Mouse (Mus musculus) CH12.LX (cell line): ENCODE data around the gene Pex14. TPM values are rescaled to one million over a fixed set of nuclear protein-coding genes. Genes with fewer than 3 reads are reported as not detected.

ENCODE experiments used
- DNase-seq: peaks from one replicate; pipeline ENCODE4 v3.0.0-alpha.2; 2013; ENCODE audit errors: extremely low read depth
- H3K27ac ChIP-seq: 2 replicates; pipeline ENCODE4 v1.5.1; 2012; ENCODE audit warnings: low read depth, mild to moderate bottlenecking, control low read depth, moderate library complexity; ENCODE audit not compliant: insufficient read depth
- H3K27me3 ChIP-seq: replicated peaks from 2 replicates; pipeline ENCODE3; 2012; ENCODE audit warnings: inconsistent platforms
- H3K36me3 ChIP-seq, 2 experiments: replicated peaks in 1 of 2; 2 replicates each; pipeline versions ENCODE3 to v1.6.1; 2012; ENCODE audit warnings: inconsistent platforms in 1 of 2, low read length in 1 of 2, mild to moderate bottlenecking in 1 of 2, mixed read lengths in 1 of 2, moderate library complexity in 1 of 2; ENCODE audit not compliant: control insufficient read depth in 1 of 2, insufficient read depth in 1 of 2
- H3K4me1 ChIP-seq, 2 experiments: 2 replicates each; pipeline ENCODE4 v1.6.1; 2012; ENCODE audit warnings: inconsistent platforms in 1 of 2, moderate library complexity in 1 of 2; ENCODE audit not compliant: insufficient read depth in 2 of 2, control insufficient read depth in 1 of 2
- H3K4me2 ChIP-seq: 2 replicates; pipeline ENCODE4 v1.6.1; 2012; ENCODE audit warnings: low read depth, mild to moderate bottlenecking, control low read depth; ENCODE audit not compliant: poor library complexity, insufficient read depth, severe bottlenecking
- H3K4me3 ChIP-seq, 3 experiments: fragments of 150-350 bp in 1 of 3; sonication (generic) in 1 of 3; replicated peaks in 1 of 3; 2 replicates each; pipeline versions ENCODE3 to v1.5.1; 2011 to 2012; ENCODE audit warnings: low read depth in 2 of 3, low read length in 2 of 3, mild to moderate bottlenecking in 2 of 3, moderate library complexity in 2 of 3, control low read depth in 1 of 3, improper control_type of control experiment in 1 of 3, inconsistent platforms in 1 of 3, mixed read lengths in 1 of 3; ENCODE audit not compliant: poor library complexity in 1 of 3
- H3K79me2 ChIP-seq: replicated peaks from 2 replicates; pipeline ENCODE4 v1.6.1; 2012; ENCODE audit warnings: mild to moderate bottlenecking, moderate library complexity; ENCODE audit not compliant: control insufficient read depth, poor library complexity, insufficient read depth, severe bottlenecking; ENCODE audit errors: extremely low read depth
- H3K9ac ChIP-seq: 2 replicates; pipeline ENCODE4 v1.6.1; 2012; ENCODE audit warnings: low read depth, mild to moderate bottlenecking, control low read depth, moderate library complexity; ENCODE audit not compliant: insufficient read depth
- H3K9me3 ChIP-seq: replicated peaks from 2 replicates; pipeline ENCODE3; 2012; ENCODE audit warnings: low read length, inconsistent platforms, mixed read lengths
- CHD2 ChIP-seq: IDR thresholded peaks from 2 replicates; pipeline ENCODE4 v1.6.1; 2011; ENCODE audit warnings: low read length, improper control_type of control experiment
- ELF1 ChIP-seq: IDR thresholded peaks from 2 replicates; pipeline ENCODE4 v1.6.1; 2014; ENCODE audit warnings: low read depth, mild to moderate bottlenecking, inconsistent platforms, low read length, improper control_type of control experiment
- KAT2A ChIP-seq: IDR thresholded peaks from 2 replicates; pipeline ENCODE4 v1.6.1; 2012; ENCODE audit warnings: low read length, improper control_type of control experiment, inconsistent platforms; ENCODE audit not compliant: insufficient replicate concordance
- MAX ChIP-seq: IDR thresholded peaks from 2 replicates; pipeline ENCODE4 v1.6.1; 2011; ENCODE audit warnings: low read length, improper control_type of control experiment
- MAZ ChIP-seq: IDR thresholded peaks from 2 replicates; pipeline ENCODE4 v1.6.1; 2012; ENCODE audit warnings: low read depth, mild to moderate bottlenecking, inconsistent platforms, low read length, improper control_type of control experiment, moderate library complexity
- MEF2A ChIP-seq: IDR thresholded peaks from 2 replicates; pipeline ENCODE4 v1.6.1; 2014; ENCODE audit warnings: low read depth, mild to moderate bottlenecking, inconsistent platforms, low read length, improper control_type of control experiment, borderline replicate concordance
- MXI1 ChIP-seq: IDR thresholded peaks from 2 replicates; pipeline ENCODE4 v1.6.1; 2011; ENCODE audit warnings: mild to moderate bottlenecking, low read depth, low read length, improper control_type of control experiment
- PAX5 ChIP-seq: IDR thresholded peaks from 2 replicates; pipeline ENCODE4 v1.6.1; 2012; ENCODE audit warnings: low read length, inconsistent platforms, mixed read lengths
- RAD21 ChIP-seq: IDR thresholded peaks from 2 replicates; pipeline ENCODE4 v1.6.1; 2011; ENCODE audit warnings: low read depth, mild to moderate bottlenecking, low read length, improper control_type of control experiment, moderate library complexity
- SMC3 ChIP-seq: IDR thresholded peaks from 2 replicates; pipeline ENCODE4 v1.6.1; 2011; ENCODE audit warnings: low read depth, low read length, improper control_type of control experiment
- TBP ChIP-seq: conservative IDR thresholded peaks from 2 replicates; pipeline ENCODE4 v1.6.1; 2011; ENCODE audit warnings: low read depth, low read length, improper control_type of control experiment
- TCF12 ChIP-seq: IDR thresholded peaks from 2 replicates; pipeline ENCODE4 v1.6.1; 2014; ENCODE audit warnings: low read depth, mild to moderate bottlenecking, inconsistent platforms, low read length, improper control_type of control experiment
- USF1 ChIP-seq: IDR thresholded peaks from 2 replicates; pipeline ENCODE4 v1.6.1; 2014; ENCODE audit warnings: low read depth, mild to moderate bottlenecking, inconsistent platforms, low read length, improper control_type of control experiment
- ZC3H11A ChIP-seq: IDR thresholded peaks from 2 replicates; pipeline ENCODE4 v1.6.1; 2012; ENCODE audit warnings: low read depth, mild to moderate bottlenecking, inconsistent platforms, low read length, improper control_type of control experiment
- ZKSCAN1 ChIP-seq: IDR thresholded peaks from 2 replicates; pipeline ENCODE4 v1.6.1; 2012; ENCODE audit warnings: low read depth, inconsistent platforms, low read length, improper control_type of control experiment, borderline replicate concordance
- dilution Hi-C: fragments of 300-500 bp; cut with MboI; formaldehyde crosslinking; loops from 2 replicates; pipeline ENCODE4 v1.14.3; 2020; ENCODE audit warnings: low sequenced_read_pairs; ENCODE audit not compliant: extremely low pct_unique_long_range_greater_than_20kb, extremely low pct_ligation_motif_present
- in situ Hi-C: fragments of 300-500 bp; cut with MboI; formaldehyde crosslinking; loops from 3 replicates; pipeline ENCODE4 v1.14.3; 2019; ENCODE audit warnings: low sequenced_read_pairs, low pct_ligation_motif_present, low pct_unique_long_range_greater_than_20kb, mixed read lengths
- polyA plus RNA-seq: library from polyadenylated mRNA; unstranded; fragments of >175 nt; gene quantifications from 2 replicates; pipeline ENCODE4 v1.2.1, GENCODE M21; 2012; ENCODE audit warnings: low read depth; ENCODE audit not compliant: insufficient read length
- total RNA-seq, 2 experiments: library from RNA; depleted of rRNA; stranded (reverse); fragments of 300-350 nt in 1 of 2; fragments of >200 nt in 1 of 2; gene quantifications; 2 replicates each; pipeline ENCODE4 v1.2.3; 2012 to 2014

Gene Pex14
- total and polyA plus RNA-seq, 3 experiments, result 48.5 to 67.7 (median 63.6) TPM

GRCm38 (mm10) chr4:148960011-148960410, 139.7 kb downstream of the Pex14 start:
- no peak for TF ChIP-seq KAT2A
- TF ChIP-seq RAD21, result no peak
- TF ChIP-seq MXI1, result no peak
- no peak for TF ChIP-seq MAZ
- TF ChIP-seq TBP, result no peak
- no peak for TF ChIP-seq ELF1
- no peak for TF ChIP-seq SMC3
- TF ChIP-seq MAX, result no peak
- TF ChIP-seq ZKSCAN1, result no peak
- TF ChIP-seq MEF2A, result no peak
- H3K79me2 ChIP-seq, result no peaks in the 10 kb centered on the region
- H3K36me3 ChIP-seq, result peaks cover 40 to 99% of the 10 kb centered on the region in 2 experiments
- no peak for DNase-seq
- H3K27ac ChIP-seq, result no peak overlapping the region
- H3K4me3 ChIP-seq, result no peak overlapping the region
- H3K9me3 ChIP-seq, result no peaks in the 10 kb centered on the region
- no peaks in the 10 kb centered on the region for H3K27me3 ChIP-seq
- dilution Hi-C loops (no loop called here), in situ Hi-C loops (no loop called here)
- H3K4me1 ChIP-seq, result no peaks in the 10 kb centered on the region
- no peak overlapping the region for H3K9ac ChIP-seq
- H3K4me2 ChIP-seq, result no peak overlapping the region

GRCm38 (mm10) chr4:148955131-148955813, 144.4 kb downstream of the Pex14 start:
- Histone ChIP-seq H3K79me2 (no peaks in the 10 kb centered on the region), H3K27me3 (no peaks in the 10 kb centered on the region), H3K9ac (no peak overlapping the region), H3K4me2 (no peak overlapping the region), H3K4me3 (no peak overlapping the region), H3K9me3 (no peaks in the 10 kb centered on the region), H3K36me3 (peaks cover 6 to 85% of the 10 kb centered on the region in 2 experiments), H3K4me1 (no peaks in the 10 kb centered on the region), H3K27ac (no peak overlapping the region)
- in situ Hi-C loops, result no loop called here
- dilution Hi-C loops, result no loop called here
- DNase-seq, result no peak
- TF ChIP-seq TCF12, result no peak
- no peak for TF ChIP-seq ZC3H11A
- TF ChIP-seq KAT2A, result no peak
- no peak for TF ChIP-seq MAX
- TF ChIP-seq USF1, result no peak
- TF ChIP-seq CHD2, result no peak
- TF ChIP-seq PAX5, result no peak
- no peak for TF ChIP-seq ELF1
